Mouse (Mus musculus) lung, adult 2 months (tissue): Measurements from ENCODE around the gene Ttyh3. TPM values are rescaled to one million over a fixed set of nuclear protein-coding genes. Genes with fewer than 3 reads are reported as not detected.

Experiments
- DNase-seq: peaks from one replicate; pipeline ENCODE4 v3.0.0; 2022
- H3K4me1 ChIP-seq: fragments of 200-500 bp; 2 replicates; pipeline ENCODE4 v1.6.1; 2011; ENCODE audit warnings: low read length; ENCODE audit not compliant: control insufficient read depth, insufficient read depth
- H3K4me3 ChIP-seq: fragments of 200-500 bp; replicated peaks from 2 replicates; pipeline ENCODE3; 2011; ENCODE audit warnings: low read depth, mild to moderate bottlenecking, control low read depth, low read length; ENCODE audit errors: extremely low read depth
- CTCF ChIP-seq: fragments of 200-500 bp; IDR thresholded peaks from 2 replicates; pipeline ENCODE4 v1.5.1; 2011; ENCODE audit warnings: mild to moderate bottlenecking, low read length, control low read depth; ENCODE audit not compliant: insufficient read depth
- POLR2A ChIP-seq: fragments of 200-500 bp; IDR thresholded peaks from 2 replicates; pipeline ENCODE4 v1.6.1; 2011; ENCODE audit warnings: low read depth, mild to moderate bottlenecking, control low read depth, low read length, borderline replicate concordance; ENCODE audit errors: extremely low read depth
- WGBS: fragments of 180-500 bp; shearing (Covaris S2); methylation state at CpG from one replicate; pipeline ENCODE4 v1.1.7; 2018; 5-methylcytosine and 5-hydroxymethylcytosine counted together
- polyA plus RNA-seq: library from polyadenylated mRNA; depleted of rRNA; stranded (reverse); fragments of >200 nt; gene quantifications from 2 replicates; pipeline ENCODE4 v1.2.3, GENCODE M21; 2012; rRNA removed

Gene Ttyh3
- 117 and 127 TPM in 2 replicates for polyA plus RNA-seq

- DNase-seq, result no peak
- TF ChIP-seq CTCF, result no peak
- TF ChIP-seq POLR2A, result no peak
- H3K4me3 ChIP-seq, result peak within 1 kb of the TSS; percentile 59
- peaks cover 23% of the 10 kb centered on the region for H3K4me1 ChIP-seq
- under 1% methylated on average over 60 of the region's 62 CpGs for WGBS
These were observed at the start of gene Ttyh3 for GRCm38 (mm10) chr5:140648519-140649100. TSS of gene Ttyh3 (minus strand) at chr5:140649031.

GRCm38 (mm10) chr5:140695987-140696386, 47.2 kb upstream of the Ttyh3 start:
- WGBS, result 92% methylated on average over 7 of the region's 7 CpGs
- TF ChIP-seq CTCF (no peak), POLR2A (no peak)

GRCm38 (mm10) chr5:140688434-140688833, 39.6 kb upstream of the Ttyh3 start:
- TF ChIP-seq POLR2A (no peak), CTCF (no peak)
- DNase-seq, result no peak
- no peak overlapping the region for H3K4me3 ChIP-seq
- no peaks in the 10 kb centered on the region for H3K4me1 ChIP-seq
- 67% methylated on average over 3 of the region's 3 CpGs for WGBS

More at GRCm38 (mm10) chr5:140695987-140696386, 47.2 kb upstream of the Ttyh3 start:
- no peak overlapping the region for H3K4me3 ChIP-seq
- H3K4me1 ChIP-seq, result no peaks in the 10 kb centered on the region
- no peak for DNase-seq

GRCm38 (mm10) chr5:140684343-140685148, 35.7 kb upstream of the Ttyh3 start:
- Histone ChIP-seq H3K4me1 (no peaks in the 10 kb centered on the region), H3K4me3 (no peak overlapping the region)
- WGBS, result 63% methylated on average over 16 of the region's 16 CpGs
- TF ChIP-seq CTCF (peak; percentile 86), POLR2A (no peak)
- DNase-seq, result peak; percentile 31

GRCm38 (mm10) chr5:140682113-140682512, 33.3 kb upstream of the Ttyh3 start:
- H3K4me1 ChIP-seq, result no peaks in the 10 kb centered on the region
- WGBS, result 96% methylated on average over 6 of the region's 6 CpGs
- H3K4me3 ChIP-seq, result no peak overlapping the region
- TF ChIP-seq CTCF, result no peak
- TF ChIP-seq POLR2A, result no peak
- DNase-seq, result no peak

GRCm38 (mm10) chr5:140680950-140681349, 32.1 kb upstream of the Ttyh3 start:
- DNase-seq, result no peak
- TF ChIP-seq CTCF, result no peak
- no peak for TF ChIP-seq POLR2A
- Histone ChIP-seq H3K4me1 (no peaks in the 10 kb centered on the region), H3K4me3 (no peak overlapping the region)
- 83% methylated on average over 1 of the region's 1 CpGs for WGBS

GRCm38 (mm10) chr5:140680051-140680450, 31.2 kb upstream of the Ttyh3 start:
- no peak for DNase-seq
- 81% methylated on average over 6 of the region's 6 CpGs for whole genome bisulfite sequencing
- TF ChIP-seq POLR2A (no peak), CTCF (no peak)
- H3K4me3 ChIP-seq, result no peak overlapping the region
- no peaks in the 10 kb centered on the region for H3K4me1 ChIP-seq

- no peak for DNase-seq
- TF ChIP-seq POLR2A (no peak), CTCF (no peak)
- no peaks in the 10 kb centered on the region for H3K4me1 ChIP-seq
- WGBS, result 86% methylated on average over 6 of the region's 6 CpGs
- H3K4me3 ChIP-seq, result no peak overlapping the region
These were observed 28.3 kb upstream of the Ttyh3 start for GRCm38 (mm10) chr5:140677137-140677536.

GRCm38 (mm10) chr5:140675640-140676039, 26.8 kb upstream of the Ttyh3 start:
- H3K4me3 ChIP-seq, result no peak overlapping the region

More at GRCm38 (mm10) chr5:140675640-140676039, 26.8 kb upstream of the Ttyh3 start:
- no peaks in the 10 kb centered on the region for H3K4me1 ChIP-seq
- 90% methylated on average over 11 of the region's 11 CpGs for WGBS
- DNase-seq, result no peak
- TF ChIP-seq CTCF (no peak), POLR2A (no peak)
